Mouse (Mus musculus) spleen, postnatal 4 days (tissue): Measurements from ENCODE around the gene Nob1.

Experiments
- DNase-seq, 2 experiments: peaks; one replicate each; pipeline ENCODE4 v3.0.0; 2022; ENCODE audit warnings: low spot score in 2 of 2

The Nob1 gene

DNA sequence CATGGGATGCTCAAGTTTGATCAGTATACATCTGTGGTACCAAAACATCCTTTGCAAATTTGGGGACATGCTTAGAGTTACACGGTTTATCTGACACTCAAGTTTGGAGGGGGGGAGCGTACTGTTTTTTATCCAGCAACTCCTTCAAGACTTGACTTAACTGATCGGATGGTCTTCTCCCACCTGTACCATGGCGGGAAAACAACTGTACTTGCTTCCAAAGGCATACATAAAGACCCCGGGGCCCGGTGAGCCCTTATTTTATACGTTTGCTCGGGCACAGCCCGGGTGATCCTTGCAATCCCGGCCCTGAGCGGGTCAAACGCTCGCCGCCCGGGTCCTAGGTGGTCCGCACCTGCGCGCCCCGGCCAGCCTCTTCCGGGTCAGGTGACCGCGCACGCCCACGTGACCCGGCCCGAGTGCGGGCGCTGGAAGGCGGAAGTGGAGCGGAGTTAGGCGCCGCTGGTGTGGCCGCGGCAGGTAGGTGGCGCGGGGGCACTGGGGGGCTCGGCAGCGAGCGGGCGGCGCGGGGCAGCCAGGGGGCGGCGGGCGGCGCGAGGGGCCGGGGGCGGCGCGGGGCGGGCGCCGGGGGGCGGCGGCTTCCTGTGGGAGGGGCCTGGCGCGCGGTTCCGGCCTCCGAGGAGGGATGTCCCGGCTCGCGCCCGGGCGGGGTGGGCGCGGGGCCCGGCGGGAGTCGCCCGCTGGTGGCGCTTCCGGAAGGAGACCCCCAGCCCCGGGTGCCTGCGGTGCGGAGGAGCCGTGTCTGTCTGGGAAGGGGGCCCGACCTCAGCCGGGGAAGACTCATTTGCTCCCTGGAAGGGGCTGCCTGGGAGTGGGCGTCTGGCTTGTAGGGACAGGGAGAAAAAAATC, 11.3 kb upstream of the Nob1 start, which contains the start of gene Wwp2:
Gene Wwp2, plus strand, starts transcription at position 404 of the 870 bp plus-strand sequence.
- DNase-seq = peak; percentile 81 to 92

DNA sequence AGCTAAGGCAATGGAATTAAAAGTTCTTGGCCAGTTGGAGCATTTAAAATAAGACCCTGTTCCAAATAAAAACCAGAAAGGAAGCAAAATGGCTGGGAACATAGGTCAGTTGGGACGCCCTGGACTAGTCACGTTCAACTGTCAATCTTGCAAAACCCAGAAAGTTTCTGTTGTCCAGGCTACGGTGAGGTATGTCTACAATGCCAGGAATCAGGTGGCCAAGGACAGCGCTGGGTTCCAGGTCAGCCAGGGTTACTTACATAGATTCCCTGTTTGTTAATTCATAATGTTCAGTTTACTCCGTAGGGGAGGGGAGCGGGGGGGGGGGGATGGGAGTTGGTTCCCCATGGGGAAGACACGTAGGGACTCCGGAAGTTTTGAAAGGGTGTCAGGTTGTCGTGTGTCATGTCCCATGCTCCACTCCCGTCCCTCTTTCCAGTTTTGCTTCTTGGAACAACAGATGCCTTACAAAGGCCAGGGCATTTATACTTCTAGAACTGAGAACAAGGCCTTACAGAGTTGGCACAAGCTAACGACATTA, 10.6 kb upstream of the Nob1 start:
- no peak for DNase-seq

DNA sequence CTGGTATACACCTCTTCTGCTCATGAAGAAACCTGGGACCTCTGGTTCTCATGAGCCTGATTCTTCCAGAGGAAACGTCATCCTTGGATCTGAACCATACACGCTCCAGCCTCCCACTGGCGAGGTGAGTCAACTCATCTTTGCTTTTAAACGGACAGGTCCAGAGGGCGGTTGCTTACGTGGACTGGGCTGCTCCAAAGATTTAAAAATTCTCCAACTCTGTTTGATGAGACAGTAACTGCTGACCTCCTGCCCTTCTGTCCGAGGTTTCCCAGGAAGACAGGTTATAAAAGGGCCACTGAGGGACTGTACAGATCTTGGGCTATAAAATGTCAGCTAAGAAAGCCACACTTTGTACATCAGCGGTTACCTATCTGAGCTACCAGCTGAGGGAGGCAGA, 6.0 kb upstream of the Nob1 start:
- DNase-seq = no peak

DNA sequence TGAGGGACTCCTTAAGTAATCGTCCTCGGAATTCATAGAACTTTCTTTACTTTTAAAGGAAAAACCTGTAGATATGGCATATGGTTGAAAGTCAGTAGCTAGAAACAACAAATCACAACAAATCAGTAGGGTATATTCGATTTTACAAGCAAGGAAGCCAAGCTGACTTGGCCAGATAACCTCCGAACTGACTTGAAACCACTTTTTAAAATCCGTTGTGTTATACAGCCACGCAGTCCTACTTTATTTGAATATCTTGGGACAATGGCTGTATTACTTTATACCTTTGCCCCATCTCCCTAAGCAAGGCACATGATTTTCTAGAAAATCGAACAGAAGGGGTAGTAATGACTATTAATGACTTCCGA, 363 bp upstream of the Nob1 start:
- no peak for DNase-seq

DNA sequence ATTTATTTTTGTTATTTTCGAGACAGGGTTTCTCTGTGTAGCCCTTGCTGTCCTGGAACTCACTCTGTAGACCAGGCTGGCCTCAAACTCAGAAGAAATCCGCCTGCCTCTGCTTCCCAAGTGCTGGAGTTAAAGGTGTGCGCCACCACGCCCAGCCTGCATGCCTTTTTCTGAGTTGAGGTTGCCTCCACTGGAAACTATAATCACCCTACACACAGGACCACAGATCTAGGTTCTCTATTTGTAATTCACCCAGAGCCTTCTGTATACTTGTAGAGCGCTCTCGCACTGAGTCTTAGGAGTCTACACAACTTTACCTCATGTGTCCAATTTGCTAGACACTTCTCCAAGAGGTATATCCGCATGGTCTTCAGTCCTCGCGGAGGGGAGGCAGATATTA, 675 bp downstream of the Nob1 start:
- no peak for DNase-seq

DNA sequence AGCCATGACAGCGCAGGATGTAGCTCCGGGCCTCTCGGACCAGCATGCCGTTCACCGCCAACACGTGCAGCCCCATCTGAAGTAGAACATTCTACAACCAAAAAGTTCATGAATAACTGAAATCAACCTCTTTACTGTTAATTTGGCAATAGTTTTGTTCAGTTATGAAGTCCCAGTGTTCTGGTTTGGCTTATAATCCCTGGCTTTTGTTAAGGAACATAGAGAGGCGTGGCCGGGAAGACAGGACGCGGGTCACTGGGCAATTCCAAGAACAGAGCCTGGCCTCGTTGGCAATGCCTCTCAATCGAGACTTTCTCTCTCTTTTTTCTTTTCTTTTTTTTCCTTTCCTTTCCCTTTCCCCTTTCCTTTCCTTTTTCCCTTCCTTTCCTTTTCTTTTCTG, 7.8 kb downstream of the Nob1 start:
- DNase-seq = no peak

DNA sequence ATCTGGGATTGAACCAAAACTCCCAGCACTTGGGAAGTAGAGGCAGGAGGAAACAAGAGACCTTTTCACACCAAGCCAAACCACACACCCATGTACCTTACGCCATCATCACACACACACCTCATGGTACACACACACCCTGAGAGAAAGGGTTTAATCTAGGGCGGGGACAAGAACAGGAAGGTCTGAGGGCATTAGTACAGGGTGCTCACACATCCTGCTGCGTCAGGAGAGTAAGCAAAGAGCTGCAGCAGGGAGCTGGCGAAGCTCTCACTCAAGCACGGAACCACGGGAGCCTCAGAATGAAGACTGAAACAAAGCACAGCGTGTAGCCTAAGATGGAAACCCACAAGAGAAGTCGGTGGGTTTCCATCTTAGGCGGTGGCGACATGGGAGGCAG, 11.0 kb downstream of the Nob1 start:
- DNase-seq = no peak

DNA sequence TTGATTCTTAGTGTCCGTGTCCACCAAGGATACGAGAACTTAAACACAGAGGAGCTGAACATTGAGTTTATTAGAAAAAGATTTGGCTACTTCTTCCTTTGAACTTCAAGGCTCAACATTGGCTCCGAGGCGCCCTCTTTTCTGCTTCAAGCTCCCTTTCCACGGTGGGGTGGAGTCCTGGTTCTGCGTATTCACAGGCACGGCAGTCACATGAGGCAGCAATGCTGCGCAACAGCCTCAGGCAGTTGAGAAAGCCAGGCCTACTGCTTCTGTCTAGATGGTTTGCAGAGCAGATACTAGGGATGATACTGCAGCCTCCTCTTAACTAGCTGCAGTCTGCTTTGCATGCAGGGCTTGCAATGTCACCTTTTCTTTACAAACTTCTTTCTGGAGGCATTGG, 12.3 kb downstream of the Nob1 start:
- no peak for DNase-seq

DNA sequence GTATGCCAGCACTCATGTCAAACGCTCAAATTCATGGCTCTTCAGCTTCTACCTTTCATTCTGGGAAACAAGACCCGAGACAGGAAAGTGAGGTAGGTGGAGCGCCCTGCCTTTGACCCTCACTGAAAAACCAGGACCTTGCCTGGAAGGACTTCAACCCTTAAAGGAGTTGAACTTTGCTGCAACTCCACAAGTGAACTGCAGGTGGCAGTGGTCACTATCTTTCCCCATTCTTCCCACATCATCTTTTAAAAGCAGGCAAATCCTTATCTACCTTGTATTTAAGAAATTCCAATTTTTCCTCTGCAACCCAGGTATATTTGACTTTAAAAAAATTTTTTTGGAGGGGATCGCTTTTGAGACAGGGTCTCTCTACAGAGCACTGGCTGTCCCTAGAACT, 13.5 kb downstream of the Nob1 start:
- DNase-seq = no peak

DNA sequence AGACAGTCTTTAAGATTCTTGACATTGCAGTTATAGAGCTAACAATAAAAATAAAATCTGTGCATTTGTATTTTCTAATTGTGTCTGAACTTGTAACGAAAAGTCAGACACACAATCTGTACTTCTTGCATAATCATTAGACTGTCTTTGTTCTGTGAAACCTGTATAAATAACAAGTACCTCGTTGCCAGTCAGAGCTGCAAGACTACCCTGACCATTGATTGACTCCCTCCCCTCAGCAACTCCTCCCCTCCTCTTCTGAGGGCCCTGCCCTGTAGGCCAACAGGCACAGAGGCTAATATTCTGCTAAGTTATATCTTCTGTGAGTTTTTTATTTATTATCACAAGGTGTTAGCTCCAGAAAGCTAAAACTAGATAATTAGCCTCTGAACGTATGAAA, 18.9 kb downstream of the Nob1 start:
- no peak for DNase-seq

DNA sequence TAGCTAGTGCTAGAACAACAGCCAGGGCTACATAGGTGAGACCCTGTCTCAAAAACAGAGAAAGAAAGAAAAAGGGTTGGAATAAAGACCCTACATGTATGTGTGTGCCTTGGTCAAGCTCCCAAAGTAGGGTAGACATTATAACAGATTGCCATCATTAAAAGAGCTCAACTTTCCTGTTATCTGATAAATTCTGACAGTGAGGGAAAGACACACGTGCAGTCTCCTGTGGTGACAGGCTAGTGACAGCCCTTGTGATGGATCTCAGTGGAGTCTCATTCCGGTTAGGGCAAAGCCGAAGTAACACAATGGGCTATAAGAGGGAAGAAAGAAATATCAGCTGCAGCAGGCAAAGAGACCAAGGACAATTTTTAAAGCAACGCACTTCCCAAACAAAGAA, 20.8 kb downstream of the Nob1 start:
- no peak for DNase-seq

DNA sequence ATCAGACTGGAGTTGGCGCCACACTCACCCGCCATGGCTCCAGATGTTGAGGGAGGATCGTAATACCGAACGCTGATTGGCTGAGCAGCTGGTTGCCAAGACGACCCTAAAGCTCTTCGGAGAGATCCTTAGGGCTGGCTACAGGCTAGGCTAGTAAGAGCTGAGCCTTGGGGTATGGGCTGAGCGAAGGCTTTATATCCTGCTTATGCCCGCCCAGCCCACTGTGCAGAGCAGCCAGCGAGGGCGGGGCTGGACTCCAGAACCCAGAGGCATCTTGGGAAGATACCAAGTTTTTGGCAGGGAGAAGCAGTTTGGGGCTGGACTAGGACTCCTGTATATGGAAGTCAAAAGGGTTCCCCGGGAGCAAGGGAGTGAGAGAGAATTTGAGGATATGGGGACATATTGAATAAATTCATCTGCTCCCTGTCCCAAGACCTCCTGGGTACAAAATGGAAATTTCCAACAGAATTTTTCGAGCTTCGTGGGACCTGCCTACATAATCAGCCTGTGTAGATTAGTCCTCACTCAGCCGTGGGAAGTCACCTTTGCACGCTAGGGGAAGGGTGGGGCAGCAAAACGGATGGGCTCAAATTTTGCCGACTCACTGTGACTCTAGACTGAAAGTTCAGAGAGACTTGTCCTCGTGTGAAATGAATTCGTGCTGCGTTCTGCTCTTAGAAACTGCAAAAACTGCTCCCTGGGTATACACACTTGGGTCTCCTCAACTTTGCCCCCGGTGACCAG, 21.6 kb downstream of the Nob1 start, which contains the start of gene Nqo1:
Gene Nqo1, minus strand, starts transcription at position 169 of the 744 bp plus-strand sequence.
- peak; percentile 76 to 84 for DNase-seq

DNA sequence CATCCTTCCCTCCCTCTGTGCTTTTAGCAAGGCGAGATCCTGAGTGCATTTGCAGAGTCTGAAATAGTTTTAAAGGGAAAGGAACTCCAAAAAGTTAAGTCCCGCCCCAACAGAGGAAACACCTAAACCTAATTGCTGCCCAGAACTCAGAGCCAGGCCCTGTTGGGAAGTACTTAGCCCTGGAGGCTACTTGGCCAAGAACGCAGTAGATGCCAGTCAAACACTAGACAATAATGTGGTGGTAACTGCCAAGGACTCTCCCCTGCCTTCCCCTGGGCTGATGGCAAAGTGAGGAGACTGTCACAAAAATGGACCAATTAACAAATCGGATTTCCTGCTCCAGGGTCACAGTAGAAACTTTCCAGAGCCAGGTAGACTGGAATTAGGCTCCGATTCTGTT, 23.0 kb downstream of the Nob1 start:
- DNase-seq = no peak

DNA sequence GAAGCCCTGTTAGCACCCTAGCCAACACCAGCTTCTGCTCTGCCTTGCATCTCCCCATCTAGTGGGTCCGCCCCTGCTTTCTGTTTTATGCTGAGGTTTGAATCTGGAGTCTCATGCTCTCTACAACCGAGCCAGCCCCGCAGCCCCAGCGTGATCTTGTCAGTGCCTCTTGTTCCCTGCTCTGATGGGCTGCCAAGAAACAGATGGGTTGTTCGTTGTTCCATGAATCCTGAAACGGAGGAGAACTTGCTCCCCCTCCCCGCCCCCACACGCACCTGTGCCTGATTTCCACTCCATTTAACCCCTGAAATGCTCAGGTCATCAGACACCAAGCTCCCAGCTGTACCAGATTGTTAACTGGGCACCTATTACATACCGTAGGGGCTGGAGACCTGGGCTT, 25.4 kb downstream of the Nob1 start:
- no peak for DNase-seq

DNA sequence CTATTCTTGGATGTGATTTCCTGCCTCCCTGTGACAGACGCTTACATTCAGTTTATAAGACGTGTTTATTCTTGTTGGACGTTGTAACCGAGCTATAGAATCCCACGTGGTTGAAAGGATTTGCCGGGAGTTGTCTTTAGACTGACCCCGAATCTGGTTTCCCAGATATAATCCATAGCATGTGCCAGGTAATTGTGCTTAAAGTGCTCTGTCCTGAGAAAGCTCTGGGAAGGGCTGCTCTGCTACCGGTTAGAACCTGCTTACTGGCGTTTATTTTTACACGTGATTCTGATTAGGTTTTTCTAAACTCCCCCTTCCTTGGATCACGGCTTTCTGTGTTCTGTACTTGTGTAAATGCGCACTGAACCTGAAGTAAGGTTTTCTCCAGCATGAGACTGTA, 27.2 kb downstream of the Nob1 start:
- DNase-seq = no peak

DNA sequence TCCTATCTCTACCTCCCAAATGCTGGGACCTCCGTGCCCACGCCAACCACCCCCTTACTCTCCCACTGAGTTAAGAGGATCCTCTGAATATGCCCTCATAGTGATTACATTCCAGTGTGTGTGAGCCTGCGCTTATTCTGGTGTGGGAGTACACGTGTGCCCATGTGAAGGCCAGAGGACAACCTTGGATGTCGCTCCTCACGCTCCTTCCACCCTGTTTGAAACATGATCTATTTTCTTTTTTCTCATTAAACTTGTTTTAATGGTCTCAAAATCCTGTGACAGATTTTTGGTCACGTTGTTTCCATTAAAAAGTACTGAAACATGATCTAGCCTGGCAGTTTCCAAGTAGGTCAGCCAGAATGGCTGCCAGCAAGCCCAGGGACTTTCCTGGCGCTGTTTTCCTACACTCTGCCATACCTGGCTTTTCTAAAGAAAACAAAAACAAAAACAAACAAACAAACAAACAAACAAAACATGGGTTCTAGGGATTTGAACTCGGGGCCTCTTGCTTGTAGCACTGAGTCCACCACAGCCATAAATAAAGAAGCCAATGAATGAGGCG, 28.7 kb downstream of the Nob1 start:
- DNase-seq = no peak

DNA sequence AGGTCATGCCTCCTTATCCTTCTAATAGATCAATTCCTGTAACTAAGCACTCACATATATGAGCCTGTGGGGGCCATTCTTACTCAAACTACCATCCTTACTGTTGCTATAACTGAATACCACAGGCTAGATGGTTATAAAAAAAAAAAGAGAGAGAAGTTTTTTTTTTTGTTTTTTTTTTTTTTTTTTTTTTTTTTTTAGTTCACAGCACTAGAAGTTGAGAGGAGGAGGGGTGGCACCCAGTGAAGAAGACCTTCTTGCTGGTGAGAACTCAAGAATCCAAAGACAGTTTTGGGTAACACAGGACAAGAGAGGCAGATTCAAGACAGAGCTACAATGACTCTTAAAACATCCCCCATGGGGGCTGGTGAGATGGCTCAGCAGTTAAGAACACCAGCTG, 29.5 kb downstream of the Nob1 start:
- no peak for DNase-seq

DNA sequence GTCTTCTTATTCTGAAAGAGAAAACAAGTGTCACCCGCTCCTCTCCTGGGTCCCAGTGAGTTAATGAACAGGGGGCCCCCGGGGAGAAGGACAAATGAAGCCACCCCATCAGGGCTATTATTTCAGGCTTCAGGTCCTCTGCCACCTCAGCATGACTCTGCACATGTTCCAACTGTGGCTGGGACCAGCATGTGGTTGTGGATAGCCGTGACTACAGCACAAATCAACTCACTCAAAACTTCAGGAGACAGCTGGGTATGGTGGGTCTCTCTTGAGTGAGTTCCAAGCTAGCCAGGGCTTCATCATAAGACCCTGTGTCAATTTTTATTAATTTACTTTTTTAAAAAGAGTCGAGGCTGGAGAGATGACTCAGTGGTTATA, 33.7 kb downstream of the Nob1 start:
- DNase-seq = no peak

DNA sequence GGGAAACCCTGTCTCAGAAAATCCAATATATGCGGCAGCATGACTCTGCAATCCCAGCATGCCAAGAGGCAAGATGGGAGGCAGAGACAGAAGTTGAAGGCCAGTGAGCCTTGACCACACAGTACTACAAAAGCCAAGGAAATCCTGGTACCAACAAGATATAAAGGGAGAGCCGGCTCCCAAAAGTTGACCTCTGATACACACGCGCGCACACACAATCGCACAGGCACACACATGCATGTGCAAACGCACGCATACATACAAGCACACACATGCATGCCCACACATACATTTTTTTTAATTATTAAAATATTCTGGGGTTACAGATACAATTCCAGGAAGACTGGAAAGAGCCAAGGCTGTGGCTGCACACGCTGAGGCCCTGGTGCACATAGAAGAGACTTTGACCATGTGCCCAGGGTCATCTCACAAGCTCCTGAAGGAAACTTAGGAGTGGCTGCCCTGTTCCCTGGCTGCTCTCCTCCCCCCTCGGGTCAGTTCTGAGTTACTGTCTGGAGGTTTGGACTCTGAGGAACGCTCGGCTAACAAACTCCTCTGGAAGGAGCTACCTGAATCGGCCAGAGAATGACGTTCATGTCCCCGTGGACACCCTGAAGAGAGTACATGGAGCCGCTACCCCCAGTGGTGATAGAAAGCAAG, 34.2 kb downstream of the Nob1 start:
- DNase-seq = no peak

DNA sequence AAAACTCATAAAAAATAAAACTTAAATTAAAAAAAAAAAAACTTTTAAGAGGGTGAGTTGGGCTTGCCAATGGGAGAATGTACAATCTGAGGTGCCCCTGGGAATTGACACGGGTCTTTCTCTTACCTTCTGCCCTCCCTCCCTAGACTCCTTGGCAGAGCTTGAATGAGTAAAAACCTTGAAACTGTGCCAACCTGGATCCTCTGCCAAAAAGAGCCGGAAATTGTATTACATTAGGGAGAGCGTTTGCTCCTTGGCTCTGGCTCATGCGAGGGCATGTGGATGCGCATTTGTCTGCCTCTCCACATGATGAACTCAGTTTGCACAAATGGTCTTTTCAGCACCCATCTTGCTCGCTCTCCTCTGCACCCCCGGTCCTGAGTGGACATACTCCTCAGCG, 35.3 kb downstream of the Nob1 start:
- DNase-seq = no peak

DNA sequence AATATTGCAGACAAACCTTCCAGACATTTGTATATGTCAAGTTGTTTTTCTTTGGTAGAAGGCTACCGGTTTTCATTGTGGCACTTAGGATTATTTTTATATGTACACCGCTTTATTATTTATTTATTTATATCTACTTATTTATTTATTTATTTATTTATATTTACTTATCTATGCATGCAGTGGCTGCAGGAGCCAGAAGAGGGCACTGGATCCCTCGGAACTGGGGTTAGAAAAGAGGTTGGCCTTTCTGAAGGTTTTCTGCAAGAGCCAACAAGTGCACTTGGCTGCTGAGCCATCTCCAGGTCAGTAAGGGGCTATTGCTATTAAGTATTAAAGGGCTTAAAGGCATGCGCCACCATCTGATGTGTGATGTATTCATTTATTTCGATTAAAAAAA, 37.0 kb downstream of the Nob1 start:
- DNase-seq = peak in 1 of 2 experiments; percentile 28

DNA sequence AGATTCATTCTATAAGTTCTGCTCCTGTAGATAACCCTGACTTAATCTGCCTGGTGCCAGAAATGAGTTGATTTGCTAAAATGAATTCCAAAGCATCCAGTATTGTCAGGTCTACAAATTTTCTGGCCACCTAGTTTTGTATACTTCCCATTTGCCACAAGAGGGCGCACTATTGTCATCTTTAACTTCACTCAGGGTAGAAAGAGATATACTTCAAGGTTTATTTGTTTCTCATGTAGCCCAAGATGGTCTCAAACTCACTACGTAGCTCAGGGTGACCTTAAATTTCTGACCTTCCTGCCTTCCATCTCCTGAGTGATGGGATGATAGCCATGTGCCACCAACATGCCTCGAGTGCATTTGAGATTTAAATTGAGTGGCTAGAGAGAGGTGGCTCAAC, 38.2 kb downstream of the Nob1 start:
- no peak for DNase-seq
